Mouse (Mus musculus) lung, embryonic 16.5 days (tissue): ENCODE data around the gene Gabra5. TPM values are rescaled to one million over a fixed set of nuclear protein-coding genes. Genes with fewer than 3 reads are reported as not detected.
A peak's percentile ranks its signal among the peaks of the same experiment; 100 is the strongest.

Experiments used
- ATAC-seq: fragments of 200-750 bp; cut with Nextera tagmentation; 2 replicates; pipeline ENCODE4 v1.8.0; 2017; ENCODE audit warnings: low read depth, mild to moderate bottlenecking, moderate library complexity
- H3K27ac ChIP-seq: fragments of 300-500 bp; sonication (generic); 2 replicates; pipeline ENCODE4 v1.5.1; 2014; ENCODE audit warnings: mild to moderate bottlenecking, control low read depth, low read length
- H3K27me3 ChIP-seq: fragments of 300-500 bp; sonication (generic); 2 replicates; pipeline ENCODE4 v1.6.1; 2014; ENCODE audit warnings: low read depth, low read length, mixed read lengths; ENCODE audit not compliant: control insufficient read depth, insufficient read depth
- H3K36me3 ChIP-seq: fragments of 300-500 bp; sonication (generic); 2 replicates; pipeline ENCODE4 v1.6.1; 2014; ENCODE audit warnings: low read length; ENCODE audit not compliant: control insufficient read depth, insufficient read depth
- H3K4me1 ChIP-seq: fragments of 300-500 bp; sonication (generic); replicated peaks from 2 replicates; pipeline ENCODE4 v1.6.1; 2014; ENCODE audit warnings: low read length, mixed read lengths; ENCODE audit not compliant: control insufficient read depth, insufficient read depth
- H3K4me2 ChIP-seq: fragments of 300-500 bp; sonication (generic); 2 replicates; pipeline ENCODE4 v1.6.1; 2014; ENCODE audit warnings: low read depth, low read length, control low read depth
- H3K4me3 ChIP-seq: fragments of 300-500 bp; sonication (generic); 2 replicates; pipeline ENCODE4 v1.5.1; 2014; ENCODE audit warnings: mild to moderate bottlenecking, low read length, control low read depth
- H3K9ac ChIP-seq: fragments of 300-500 bp; sonication (generic); 2 replicates; pipeline ENCODE4 v1.6.1; 2014; ENCODE audit warnings: low read length, control low read depth
- H3K9me3 ChIP-seq: fragments of 300-500 bp; sonication (generic); 2 replicates; pipeline ENCODE4 v1.6.1; 2016; ENCODE audit warnings: low read length; ENCODE audit not compliant: control insufficient read depth
- WGBS: fragments of 180-500 bp; shearing (Covaris S2); extraction: QIAGEN DNeasy Blood & Tissue Kit; methylation state at CpG from one replicate; pipeline ENCODE4 v1.1.7; 2014; 5-methylcytosine and 5-hydroxymethylcytosine counted together
- polyA plus RNA-seq: library from polyadenylated mRNA; unstranded; fragments of >200 nt; fragmentation: Nextera tagmentation; extraction: Ambion mirVana; gene quantifications from 2 replicates; pipeline ENCODE4 v1.2.1, GENCODE M21; 2015

Gabra5 gene
- polyA plus RNA-seq, 1 experiment from 2014 or later = not detected

- no peak overlapping the region for H3K4me2 ChIP-seq
- H3K36me3 ChIP-seq = no peaks in the 10 kb centered on the region
- H3K27ac ChIP-seq = no peak overlapping the region
- no peaks in the 10 kb centered on the region for H3K9me3 ChIP-seq
- H3K9ac ChIP-seq = no peak overlapping the region
- no peaks in the 10 kb centered on the region for H3K4me1 ChIP-seq
- H3K4me3 ChIP-seq = no peak overlapping the region
- WGBS = 68% methylated on average over 4 of the region's 4 CpGs
- no peak for ATAC-seq
- no peaks in the 10 kb centered on the region for H3K27me3 ChIP-seq
These were observed 98.7 kb downstream of the Gabra5 start for GRCm38 (mm10) chr7:57411163-57411562.

- Histone ChIP-seq H3K9me3 (no peaks in the 10 kb centered on the region), H3K9ac (no peak overlapping the region), H3K36me3 (no peaks in the 10 kb centered on the region), H3K27ac (no peak overlapping the region), H3K4me1 (no peaks in the 10 kb centered on the region), H3K27me3 (no peaks in the 10 kb centered on the region), H3K4me3 (no peak overlapping the region), H3K4me2 (no peak overlapping the region)
- WGBS = 75% methylated on average over 4 of the region's 4 CpGs
- no peak for ATAC-seq
These were observed 116.3 kb downstream of the Gabra5 start for GRCm38 (mm10) chr7:57393551-57393950.

- Histone ChIP-seq H3K4me2 (no peak overlapping the region), H3K9ac (no peak overlapping the region), H3K9me3 (no peaks in the 10 kb centered on the region), H3K27me3 (peaks cover 18% of the 10 kb centered on the region), H3K4me1 (peaks cover 6% of the 10 kb centered on the region; the same call in 1 of the 2 replicates), H3K4me3 (no peak overlapping the region), H3K36me3 (no peaks in the 10 kb centered on the region), H3K27ac (no peak overlapping the region)
- no peak for ATAC-seq
- WGBS = 28% methylated on average over 4 of the region's 4 CpGs
These were observed 119.8 kb downstream of the Gabra5 start for GRCm38 (mm10) chr7:57390046-57390445.

DNA sequence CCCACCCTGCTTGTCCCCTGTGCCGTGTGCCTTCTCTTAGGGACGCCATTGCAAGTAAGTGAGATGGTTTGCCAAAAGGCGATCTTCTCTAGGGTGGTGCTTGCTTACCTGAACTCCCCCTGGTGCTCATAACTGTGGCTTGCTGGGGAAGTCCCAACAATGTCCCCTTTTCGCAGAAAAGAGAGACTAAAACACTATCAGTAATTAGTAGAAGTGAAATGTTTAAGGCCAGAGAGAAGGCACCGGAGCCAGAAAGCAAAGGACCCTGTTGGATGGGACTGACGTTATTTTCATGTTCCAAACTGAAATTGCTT, 122.6 kb downstream of the Gabra5 start:
- peak overlapping the region; percentile 51 for H3K4me3 ChIP-seq
- peak overlapping the region; percentile 81 for H3K4me2 ChIP-seq
- ATAC-seq = no peak
- peaks cover 6% of the 10 kb centered on the region; the same call in 1 of the 2 replicates for H3K4me1 ChIP-seq
- H3K36me3 ChIP-seq = no peaks in the 10 kb centered on the region
- peaks cover 18% of the 10 kb centered on the region for H3K27me3 ChIP-seq
- H3K9me3 ChIP-seq = no peaks in the 10 kb centered on the region
- H3K9ac ChIP-seq = no peak overlapping the region
- WGBS = 23% methylated on average over 6 of the region's 6 CpGs
- H3K27ac ChIP-seq = no peak overlapping the region

GRCm38 (mm10) chr7:57386517-57387340, 123.1 kb downstream of the Gabra5 start, which contains the start of gene Gabrg3:
Gabrg3 (minus strand) TSS chr7:57387188.
- Histone ChIP-seq H3K9ac (peak within 1 kb of the TSS; percentile 24; the same call in 1 of the 2 replicates), H3K4me1 (peaks cover 6% of the 10 kb centered on the region; the same call in 1 of the 2 replicates), H3K4me2 (peak within 1 kb of the TSS; percentile 81), H3K27ac (no peak within 1 kb of the TSS), H3K4me3 (peak within 1 kb of the TSS; percentile 51), H3K27me3 (peaks cover 18% of the 10 kb centered on the region), H3K36me3 (no peaks in the 10 kb centered on the region), H3K9me3 (no peaks in the 10 kb centered on the region)
- ATAC-seq = peak; percentile 41; the same call in 1 of the 2 replicates
- under 1% methylated on average over 45 of the region's 71 CpGs for WGBS

DNA sequence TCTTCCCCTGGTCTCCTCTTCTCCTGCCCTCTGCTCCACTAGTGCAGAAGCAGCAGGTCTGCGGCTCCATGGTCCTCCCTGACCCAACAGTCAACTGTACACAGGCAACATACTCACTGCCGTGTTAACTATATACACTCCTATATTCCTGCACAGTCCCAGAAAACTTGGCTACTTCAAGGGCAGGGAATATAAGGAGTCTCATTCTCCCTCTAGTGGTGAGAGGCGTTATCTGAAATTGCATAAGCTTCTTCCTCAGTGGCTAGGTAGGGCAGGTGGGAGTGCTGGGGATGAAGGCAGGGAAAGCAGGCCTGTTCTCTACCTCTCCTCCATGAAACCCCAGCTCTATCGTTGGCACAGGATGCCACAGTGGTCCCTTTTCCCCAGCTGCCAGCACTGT, 125.7 kb downstream of the Gabra5 start:
- Histone ChIP-seq H3K36me3 (no peaks in the 10 kb centered on the region), H3K9ac (no peak overlapping the region), H3K27me3 (peaks cover 18% of the 10 kb centered on the region), H3K9me3 (no peaks in the 10 kb centered on the region), H3K4me2 (no peak overlapping the region), H3K4me1 (peaks cover 6% of the 10 kb centered on the region; the same call in 1 of the 2 replicates), H3K27ac (no peak overlapping the region), H3K4me3 (no peak overlapping the region)
- 19% methylated on average over 4 of the region's 4 CpGs for WGBS
- ATAC-seq = peak; percentile 36

DNA sequence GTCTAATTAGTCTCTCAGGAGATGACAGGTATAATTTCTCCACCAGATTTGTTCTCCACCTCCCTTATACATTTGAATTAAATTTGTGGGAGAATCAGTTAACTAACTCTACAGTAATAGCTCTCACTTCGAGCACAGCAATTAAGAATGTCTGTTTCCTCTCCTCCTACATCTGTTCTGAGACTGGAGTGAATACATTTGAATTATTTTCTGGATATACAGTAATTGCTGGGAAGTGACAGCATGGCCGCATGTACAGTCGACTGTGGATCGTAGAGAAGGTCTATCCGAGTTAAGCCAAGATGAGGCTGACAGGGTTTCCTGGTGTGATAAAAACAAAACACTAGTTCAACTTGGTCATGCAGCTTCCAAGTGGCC, 143.9 kb downstream of the Gabra5 start:
- H3K27ac ChIP-seq = no peak overlapping the region
- no peak for ATAC-seq
- H3K4me1 ChIP-seq = no peaks in the 10 kb centered on the region
- H3K9me3 ChIP-seq = no peaks in the 10 kb centered on the region
- H3K27me3 ChIP-seq = no peaks in the 10 kb centered on the region
- no peak overlapping the region for H3K4me2 ChIP-seq
- WGBS = 69% methylated on average over 5 of the region's 5 CpGs
- no peak overlapping the region for H3K4me3 ChIP-seq
- no peaks in the 10 kb centered on the region for H3K36me3 ChIP-seq
- H3K9ac ChIP-seq = no peak overlapping the region

DNA sequence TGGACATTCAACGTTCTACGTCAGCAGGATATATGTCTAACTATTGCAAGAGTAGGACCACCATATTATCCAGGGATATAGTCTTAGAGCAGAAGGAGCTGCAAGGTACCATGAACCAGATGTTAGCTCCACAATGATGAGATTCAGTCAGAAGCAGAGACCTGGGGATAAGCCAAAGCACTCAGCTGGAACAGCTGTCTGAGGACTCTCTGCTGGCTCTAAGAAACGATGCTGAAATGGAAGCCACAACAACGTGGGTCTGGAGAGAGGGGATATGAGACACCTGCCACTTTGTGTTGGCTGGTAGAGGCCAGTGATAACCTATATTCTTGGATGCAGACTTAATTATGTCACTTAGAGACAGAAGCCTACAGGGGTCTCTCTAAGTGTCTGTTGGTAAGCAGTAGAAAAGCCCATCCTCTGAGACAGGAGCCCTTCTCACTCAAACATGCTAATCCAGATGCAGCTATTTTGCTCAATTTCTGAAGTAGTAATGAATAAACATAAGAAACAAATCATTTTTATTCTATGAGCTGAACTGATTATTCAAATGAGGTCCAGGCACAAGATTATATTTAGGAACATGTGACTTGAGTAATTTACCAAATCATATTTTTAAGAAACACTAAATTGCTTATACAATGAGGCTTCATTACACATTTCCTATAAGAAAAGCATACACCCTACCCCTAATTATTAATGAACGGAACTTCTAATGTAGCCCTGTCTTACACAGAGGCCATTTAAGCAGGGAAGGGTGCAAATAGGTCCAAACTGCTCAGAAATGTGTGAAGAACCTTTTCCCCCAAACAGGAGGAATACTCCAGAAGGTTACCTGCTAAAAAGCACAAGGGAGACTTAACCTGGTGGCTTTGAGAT, 144.5 kb downstream of the Gabra5 start:
- Histone ChIP-seq H3K9ac (no peak overlapping the region), H3K9me3 (no peaks in the 10 kb centered on the region), H3K27ac (no peak overlapping the region), H3K27me3 (no peaks in the 10 kb centered on the region), H3K36me3 (no peaks in the 10 kb centered on the region), H3K4me1 (no peaks in the 10 kb centered on the region), H3K4me2 (no peak overlapping the region), H3K4me3 (no peak overlapping the region)
- no peak for ATAC-seq
- 62% methylated on average over 5 of the region's 5 CpGs for WGBS

DNA sequence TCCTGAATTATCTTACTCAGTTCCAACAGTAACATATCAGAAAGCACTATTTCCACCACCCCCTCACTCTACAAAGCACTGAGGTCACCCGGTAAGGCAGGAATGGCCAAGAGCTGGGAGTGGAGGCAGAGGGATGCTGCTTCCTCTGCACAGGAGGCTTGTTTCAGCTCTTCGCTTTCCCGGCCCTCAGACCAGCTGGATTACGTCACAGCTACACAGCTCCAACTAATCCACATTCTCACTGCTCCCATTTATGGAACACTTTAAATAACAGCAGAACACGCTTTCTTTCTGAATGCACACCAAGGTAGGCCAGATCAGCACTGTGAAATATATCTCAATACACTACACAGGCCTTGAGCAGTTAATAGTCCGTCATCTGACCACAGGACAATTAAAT, 146.0 kb downstream of the Gabra5 start:
- WGBS = 65% methylated on average over 6 of the region's 6 CpGs
- Histone ChIP-seq H3K9me3 (no peaks in the 10 kb centered on the region), H3K9ac (no peak overlapping the region), H3K27me3 (no peaks in the 10 kb centered on the region), H3K4me1 (no peaks in the 10 kb centered on the region), H3K27ac (no peak overlapping the region), H3K4me2 (no peak overlapping the region), H3K36me3 (no peaks in the 10 kb centered on the region), H3K4me3 (no peak overlapping the region)
- no peak for ATAC-seq
